Mouse (Mus musculus) CH12.LX (cell line): ENCODE measurements around the gene Mamstr. TPM values are rescaled to one million over a fixed set of nuclear protein-coding genes. Genes with fewer than 3 reads are reported as not detected.

Source experiments
- DNase-seq: peaks from one replicate; pipeline ENCODE4 v3.0.0-alpha.2; 2013; ENCODE audit errors: extremely low read depth
- H3K27ac ChIP-seq: 2 replicates; pipeline ENCODE4 v1.5.1; 2012; ENCODE audit warnings: low read depth, mild to moderate bottlenecking, control low read depth, moderate library complexity; ENCODE audit not compliant: insufficient read depth
- H3K27me3 ChIP-seq: replicated peaks from 2 replicates; pipeline ENCODE3; 2012; ENCODE audit warnings: inconsistent platforms
- H3K36me3 ChIP-seq, 2 experiments: replicated peaks in 1 of 2; 2 replicates each; pipeline versions ENCODE3 to v1.6.1; 2012; ENCODE audit warnings: inconsistent platforms in 1 of 2, low read length in 1 of 2, mild to moderate bottlenecking in 1 of 2, mixed read lengths in 1 of 2, moderate library complexity in 1 of 2; ENCODE audit not compliant: control insufficient read depth in 1 of 2, insufficient read depth in 1 of 2
- H3K4me1 ChIP-seq, 2 experiments: 2 replicates each; pipeline ENCODE4 v1.6.1; 2012; ENCODE audit warnings: inconsistent platforms in 1 of 2, moderate library complexity in 1 of 2; ENCODE audit not compliant: insufficient read depth in 2 of 2, control insufficient read depth in 1 of 2
- H3K4me2 ChIP-seq: 2 replicates; pipeline ENCODE4 v1.6.1; 2012; ENCODE audit warnings: low read depth, mild to moderate bottlenecking, control low read depth; ENCODE audit not compliant: poor library complexity, insufficient read depth, severe bottlenecking
- H3K4me3 ChIP-seq, 3 experiments: fragments of 150-350 bp in 1 of 3; sonication (generic) in 1 of 3; replicated peaks in 1 of 3; 2 replicates each; pipeline versions ENCODE3 to v1.5.1; 2011 to 2012; ENCODE audit warnings: low read depth in 2 of 3, low read length in 2 of 3, mild to moderate bottlenecking in 2 of 3, moderate library complexity in 2 of 3, control low read depth in 1 of 3, improper control_type of control experiment in 1 of 3, inconsistent platforms in 1 of 3, mixed read lengths in 1 of 3; ENCODE audit not compliant: poor library complexity in 1 of 3
- H3K79me2 ChIP-seq: replicated peaks from 2 replicates; pipeline ENCODE4 v1.6.1; 2012; ENCODE audit warnings: mild to moderate bottlenecking, moderate library complexity; ENCODE audit not compliant: control insufficient read depth, poor library complexity, insufficient read depth, severe bottlenecking; ENCODE audit errors: extremely low read depth
- H3K9ac ChIP-seq: 2 replicates; pipeline ENCODE4 v1.6.1; 2012; ENCODE audit warnings: low read depth, mild to moderate bottlenecking, control low read depth, moderate library complexity; ENCODE audit not compliant: insufficient read depth
- H3K9me3 ChIP-seq: replicated peaks from 2 replicates; pipeline ENCODE3; 2012; ENCODE audit warnings: low read length, inconsistent platforms, mixed read lengths
- BHLHE40 ChIP-seq: IDR thresholded peaks from 2 replicates; pipeline ENCODE4 v1.6.1; 2011; ENCODE audit warnings: mild to moderate bottlenecking, low read depth, low read length, improper control_type of control experiment
- CHD1 ChIP-seq: IDR thresholded peaks from 2 replicates; pipeline ENCODE4 v1.6.1; 2012; ENCODE audit warnings: low read depth, low read length, improper control_type of control experiment, inconsistent platforms
- CTCF ChIP-seq, 2 experiments: IDR thresholded peaks in 1 of 2; conservative IDR thresholded peaks in 1 of 2; 2 replicates each; pipeline ENCODE4 v1.5.1; 2011 to 2012; ENCODE audit warnings: low read depth in 2 of 2, low read length in 2 of 2, improper control_type of control experiment in 1 of 2, inconsistent platforms in 1 of 2, mild to moderate bottlenecking in 1 of 2, moderate library complexity in 1 of 2
- HCFC1 ChIP-seq: IDR thresholded peaks from 2 replicates; pipeline ENCODE4 v1.6.1; 2012; ENCODE audit warnings: low read depth, mild to moderate bottlenecking, inconsistent platforms, low read length, improper control_type of control experiment
- IRF4 ChIP-seq: IDR thresholded peaks from 2 replicates; pipeline ENCODE4 v1.6.1; 2014; ENCODE audit warnings: low read depth, mild to moderate bottlenecking, inconsistent platforms, low read length, improper control_type of control experiment
- JUN ChIP-seq: IDR thresholded peaks from 2 replicates; pipeline ENCODE4 v1.6.1; 2011; ENCODE audit warnings: low read depth, mild to moderate bottlenecking, low read length, improper control_type of control experiment, moderate library complexity; ENCODE audit not compliant: insufficient read depth
- KAT2A ChIP-seq: IDR thresholded peaks from 2 replicates; pipeline ENCODE4 v1.6.1; 2012; ENCODE audit warnings: low read length, improper control_type of control experiment, inconsistent platforms; ENCODE audit not compliant: insufficient replicate concordance
- MAX ChIP-seq: IDR thresholded peaks from 2 replicates; pipeline ENCODE4 v1.6.1; 2011; ENCODE audit warnings: low read length, improper control_type of control experiment
- MAZ ChIP-seq: IDR thresholded peaks from 2 replicates; pipeline ENCODE4 v1.6.1; 2012; ENCODE audit warnings: low read depth, mild to moderate bottlenecking, inconsistent platforms, low read length, improper control_type of control experiment, moderate library complexity
- NRF1 ChIP-seq: IDR thresholded peaks from 2 replicates; pipeline ENCODE4 v1.6.1; 2014; ENCODE audit warnings: low read depth, mild to moderate bottlenecking, inconsistent platforms, low read length, improper control_type of control experiment, moderate library complexity
- RAD21 ChIP-seq: IDR thresholded peaks from 2 replicates; pipeline ENCODE4 v1.6.1; 2011; ENCODE audit warnings: low read depth, mild to moderate bottlenecking, low read length, improper control_type of control experiment, moderate library complexity
- RCOR1 ChIP-seq: conservative IDR thresholded peaks from 2 replicates; pipeline ENCODE4 v1.6.1; 2012; ENCODE audit warnings: low read depth, mild to moderate bottlenecking, inconsistent platforms, low read length, improper control_type of control experiment
- TCF12 ChIP-seq: IDR thresholded peaks from 2 replicates; pipeline ENCODE4 v1.6.1; 2014; ENCODE audit warnings: low read depth, mild to moderate bottlenecking, inconsistent platforms, low read length, improper control_type of control experiment
- USF2 ChIP-seq: conservative IDR thresholded peaks from 2 replicates; pipeline ENCODE4 v1.6.1; 2011; ENCODE audit warnings: low read depth, low read length, improper control_type of control experiment
- ZMIZ1 ChIP-seq: IDR thresholded peaks from 2 replicates; pipeline ENCODE4 v1.6.1; 2012; ENCODE audit warnings: low read depth, mild to moderate bottlenecking, inconsistent platforms, low read length, improper control_type of control experiment
- dilution Hi-C: fragments of 300-500 bp; cut with MboI; formaldehyde crosslinking; loops from 2 replicates; pipeline ENCODE4 v1.14.3; 2020; ENCODE audit warnings: low sequenced_read_pairs; ENCODE audit not compliant: extremely low pct_unique_long_range_greater_than_20kb, extremely low pct_ligation_motif_present
- in situ Hi-C: fragments of 300-500 bp; cut with MboI; formaldehyde crosslinking; loops from 3 replicates; pipeline ENCODE4 v1.14.3; 2019; ENCODE audit warnings: low sequenced_read_pairs, low pct_ligation_motif_present, low pct_unique_long_range_greater_than_20kb, mixed read lengths
- polyA plus RNA-seq: library from polyadenylated mRNA; unstranded; fragments of >175 nt; gene quantifications from 2 replicates; pipeline ENCODE4 v1.2.1, GENCODE M21; 2012; ENCODE audit warnings: low read depth; ENCODE audit not compliant: insufficient read length
- total RNA-seq, 2 experiments: library from RNA; depleted of rRNA; stranded (reverse); fragments of 300-350 nt in 1 of 2; fragments of >200 nt in 1 of 2; gene quantifications; 2 replicates each; pipeline ENCODE4 v1.2.3; 2012 to 2014

The Mamstr gene
- total and polyA plus RNA-seq, 3 experiments = 0.17 to 0.31 TPM; not detected in 1

DNA sequence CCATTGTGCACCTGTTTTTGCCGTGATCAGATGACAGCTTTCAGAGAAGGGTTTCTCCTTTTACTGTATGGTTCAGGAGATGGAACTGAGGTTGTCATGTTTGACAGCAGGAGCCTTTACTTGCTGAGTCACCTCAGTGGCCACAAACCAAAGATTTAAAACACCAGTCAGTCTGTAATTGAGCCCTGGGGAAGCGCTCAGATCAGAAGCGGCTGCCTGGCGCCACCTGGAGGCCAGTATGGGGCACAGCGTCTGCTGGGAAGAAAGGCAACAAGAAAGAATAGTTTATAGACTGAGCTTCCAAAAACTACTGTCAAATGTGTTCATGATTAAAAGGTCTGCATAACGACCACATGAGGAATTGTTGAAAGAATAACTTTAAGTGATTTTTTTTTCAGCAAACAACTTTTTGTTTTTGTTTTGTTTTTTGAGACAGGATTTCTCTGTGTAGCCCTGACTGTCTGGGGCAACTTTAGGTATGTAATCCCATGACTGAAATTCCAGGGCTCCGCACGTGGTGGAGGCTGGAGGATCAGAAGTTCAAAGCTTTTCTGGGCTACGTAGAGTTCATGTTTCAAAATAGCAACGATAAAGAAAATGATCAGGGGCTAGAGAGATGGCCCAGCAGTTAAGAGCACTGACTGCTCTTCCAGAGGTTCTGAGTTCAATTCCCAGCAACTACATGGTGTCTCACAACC, 46.5 kb upstream of the Mamstr start (continued):
- TF ChIP-seq TCF12 (peak; percentile 59; the same call in 1 of the 2 replicates), MAX (0 out of 2 replicates have a peak, but pooled peaks have one; percentile 13), MAZ (no peak), CTCF (conservative IDR thresholded peaks at IDR 0.05 in 1 of 2, IDR thresholded peaks at IDR 0.05 in 1 of 2; ENCODE audit: low read depth in 2 of 2, low read length in 2 of 2) (peak; percentile 73 to 97), BHLHE40 (peak; percentile 57), ZMIZ1 (no peak), RCOR1 (no peak), HCFC1 (0 out of 2 replicates have a peak, but pooled peaks have one; percentile 17), RAD21 (peak; percentile 84), USF2 (no peak)

- Histone ChIP-seq H3K36me3 (peaks cover 0 to 14% of the 10 kb centered on the region in 2 experiments), H3K4me3 (no peak overlapping the region), H3K79me2 (no peaks in the 10 kb centered on the region), H3K9ac (no peak overlapping the region), H3K27me3 (no peaks in the 10 kb centered on the region), H3K9me3 (peaks cover 14% of the 10 kb centered on the region), H3K27ac (no peak overlapping the region), H3K4me2 (no peak overlapping the region), H3K4me1 (peaks cover 0 to 47% of the 10 kb centered on the region in 2 experiments; a peak in 3 of 4 replicates)
- in situ Hi-C loops = no loop called here
- no peak for DNase-seq
- dilution Hi-C loops = no loop called here
- TF ChIP-seq KAT2A = no peak
- TF ChIP-seq BHLHE40 = no peak
- TF ChIP-seq MAX = no peak
- no peak for TF ChIP-seq JUN
- no peak for TF ChIP-seq NRF1
Measured at GRCm38 (mm10) chr7:45595176-45595575, 44.6 kb upstream of the Mamstr start.

- peaks cover 0 to 7% of the 10 kb centered on the region in 2 experiments for H3K36me3 ChIP-seq
- TF ChIP-seq IRF4 (no peak), CHD1 (no peak), USF2 (no peak)
- no peak overlapping the region for H3K4me3 ChIP-seq
- peaks cover 14% of the 10 kb centered on the region for H3K9me3 ChIP-seq
- dilution Hi-C loops = no loop called here
- no peak overlapping the region for H3K27ac ChIP-seq
- H3K4me1 ChIP-seq = peaks cover 0 to 53% of the 10 kb centered on the region in 2 experiments; a peak in 3 of 4 replicates
- no peak for DNase-seq
- no peaks in the 10 kb centered on the region for H3K27me3 ChIP-seq
- no peaks in the 10 kb centered on the region for H3K79me2 ChIP-seq
- in situ Hi-C loops = no loop called here
- H3K4me2 ChIP-seq = no peak overlapping the region
- no peak overlapping the region for H3K9ac ChIP-seq
Measured at GRCm38 (mm10) chr7:45596107-45596506, 43.7 kb upstream of the Mamstr start.
